Mouse (Mus musculus): ENCODE measurements around the gene Gsk3b.

The Gsk3b gene

DNA sequence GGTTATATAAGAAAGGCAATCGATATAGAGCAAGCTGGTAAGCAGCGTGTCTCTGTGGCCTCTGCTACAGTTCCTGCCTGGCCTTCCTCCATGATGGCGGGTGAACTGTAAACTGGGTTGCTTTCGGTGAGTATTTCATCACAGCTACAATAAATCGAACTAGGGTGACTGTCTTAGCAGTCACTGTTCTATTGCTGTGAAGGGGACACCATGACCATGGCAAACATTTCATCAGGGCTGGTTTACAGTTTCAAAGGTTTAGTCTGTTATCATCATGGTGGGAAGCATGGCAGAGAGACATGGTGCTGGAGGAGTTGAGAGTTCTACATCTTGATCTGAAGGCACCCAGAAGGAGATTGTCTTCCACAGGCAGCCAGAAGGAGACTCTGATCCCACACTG lies 191.0 kb downstream of the Gsk3b start:
- no peak for DNase-seq (ENCODE audit: low read depth in 2 of 2, low spot score in 2 of 2)

DNA sequence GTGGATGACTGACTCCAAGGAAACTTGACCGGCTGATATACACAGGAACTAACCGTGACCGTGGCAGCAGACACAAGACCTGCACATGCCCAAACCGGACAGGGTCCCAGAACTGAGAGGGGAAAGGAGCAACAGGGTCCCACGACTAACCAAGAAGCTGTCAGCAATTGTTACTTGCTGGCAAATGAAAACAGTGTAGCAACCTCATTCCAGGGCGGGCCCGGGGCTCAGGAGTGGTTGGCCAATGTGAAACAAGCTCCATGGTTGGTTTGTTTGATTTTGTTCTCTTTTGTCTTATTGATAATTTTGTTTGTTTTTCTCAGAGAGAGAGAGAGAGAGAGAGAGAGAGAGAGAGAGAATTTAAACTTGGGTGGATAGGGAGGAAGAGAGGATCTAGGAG lies 192.2 kb downstream of the Gsk3b start:
- DNase-seq (ENCODE audit: low read depth in 2 of 2, low spot score in 2 of 2): no peak

DNA sequence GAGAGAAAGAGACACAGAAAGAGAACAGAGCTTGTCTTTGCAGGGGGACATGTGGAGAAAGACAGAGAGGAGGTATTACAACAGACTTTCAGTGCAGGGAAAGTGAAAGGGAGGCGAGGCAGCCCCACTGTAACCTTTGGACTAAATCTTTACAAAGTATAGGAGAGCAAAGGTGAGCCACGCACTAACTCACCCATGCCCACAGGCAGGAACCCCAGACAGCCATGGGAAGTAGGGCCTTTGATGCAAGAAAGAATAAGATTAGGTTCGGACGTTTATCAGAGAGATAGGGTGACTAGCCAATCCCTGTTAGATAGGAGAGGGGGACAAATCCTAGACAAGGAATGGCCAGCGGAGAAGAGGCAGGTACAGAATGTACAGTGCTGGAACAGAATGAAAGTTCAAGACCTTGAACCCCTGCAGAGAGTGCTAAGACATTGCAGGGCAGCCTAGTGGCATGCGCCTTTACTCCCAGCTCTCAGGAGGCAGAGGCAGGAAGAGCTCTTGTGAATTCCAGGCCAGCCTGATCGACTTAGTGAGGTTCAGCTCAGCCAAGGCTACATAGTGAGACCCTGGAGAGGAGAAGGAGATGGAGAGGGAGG lies 193.9 kb downstream of the Gsk3b start:
- DNase-seq (ENCODE audit: low read depth in 2 of 2, low spot score in 2 of 2): no peak

DNA sequence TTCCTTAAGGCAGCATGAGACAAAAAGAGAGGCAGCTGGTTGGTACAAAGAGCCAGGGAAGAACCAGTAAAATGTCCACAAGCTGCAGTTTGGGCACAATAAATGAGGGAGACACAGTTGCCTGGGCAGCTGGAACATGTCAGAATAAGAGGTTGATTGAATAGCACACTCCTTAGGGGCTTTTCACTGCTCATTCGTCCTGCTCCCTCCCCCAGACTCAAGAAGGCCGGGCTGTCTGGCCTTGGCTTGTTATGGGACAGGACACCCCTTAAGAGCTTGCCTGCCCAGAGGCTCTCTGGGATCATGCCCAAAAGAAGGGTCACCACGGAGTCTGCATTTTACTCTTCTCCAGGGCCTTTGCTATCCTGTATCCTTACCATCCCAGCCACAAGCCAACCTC lies 194.5 kb downstream of the Gsk3b start:
- no peak for DNase-seq (ENCODE audit: low read depth in 2 of 2, low spot score in 2 of 2)

DNA sequence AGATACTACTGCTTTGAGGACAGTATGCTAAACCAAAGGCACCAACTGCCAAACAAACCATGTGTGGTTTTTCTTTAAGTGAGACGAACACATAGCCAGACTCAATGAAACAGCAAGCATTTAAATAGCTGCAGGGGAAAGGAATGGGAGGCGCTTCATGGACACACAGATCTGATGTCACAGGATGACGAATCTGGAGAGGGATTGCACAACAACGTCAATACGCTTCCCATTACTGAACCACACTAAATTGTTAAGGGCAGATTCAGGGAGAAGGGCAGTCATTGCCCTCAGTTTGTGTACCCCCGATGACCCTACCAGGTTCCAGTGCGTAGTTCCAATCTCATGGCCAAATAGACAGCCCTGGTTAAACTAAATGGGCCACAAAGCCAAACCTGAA lies 197.0 kb downstream of the Gsk3b start:
- no peak for DNase-seq (ENCODE audit: low read depth in 2 of 2, low spot score in 2 of 2)

DNA sequence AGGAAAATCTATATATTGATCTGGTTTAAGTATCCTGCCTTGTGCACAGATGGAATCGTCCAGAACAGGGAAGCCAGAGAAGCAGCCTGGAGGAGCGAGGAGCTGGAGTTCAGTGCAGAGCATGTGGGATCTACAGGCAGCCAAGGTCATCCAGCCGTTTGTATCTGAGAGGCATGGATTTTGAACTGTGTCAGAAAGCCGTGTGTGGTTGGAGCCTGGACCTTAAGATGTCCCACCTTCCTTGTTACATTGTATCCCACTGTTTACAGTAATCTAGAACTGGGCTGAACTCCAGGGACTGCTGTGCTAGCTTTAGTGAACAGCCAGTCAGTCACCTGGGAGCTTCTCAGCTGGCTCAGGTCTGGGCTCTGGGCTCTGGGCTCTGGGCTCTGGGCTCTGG lies 197.7 kb downstream of the Gsk3b start:
- DNase-seq (ENCODE audit: low read depth in 2 of 2, low spot score in 2 of 2): no peak

DNA sequence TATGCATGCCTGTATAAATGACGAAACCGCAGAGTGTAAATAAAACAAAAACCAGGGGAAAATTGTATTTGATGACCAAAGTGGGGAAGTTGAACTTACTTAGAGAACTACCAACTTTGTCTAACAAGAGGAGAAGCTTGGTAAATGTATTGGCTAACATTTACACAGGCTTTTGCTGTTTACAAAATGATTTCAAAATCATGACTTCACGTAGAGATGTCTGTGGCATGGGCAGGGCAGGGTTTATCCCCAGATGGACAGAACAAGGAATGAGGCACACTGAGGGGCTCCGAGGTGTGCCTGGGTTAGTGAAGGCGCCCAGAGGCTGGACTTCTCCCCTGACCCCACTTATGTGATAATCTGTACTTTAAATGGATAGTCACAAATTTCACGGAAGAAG lies 198.6 kb downstream of the Gsk3b start:
- no peak for DNase-seq (ENCODE audit: low read depth in 2 of 2, low spot score in 2 of 2)

DNA sequence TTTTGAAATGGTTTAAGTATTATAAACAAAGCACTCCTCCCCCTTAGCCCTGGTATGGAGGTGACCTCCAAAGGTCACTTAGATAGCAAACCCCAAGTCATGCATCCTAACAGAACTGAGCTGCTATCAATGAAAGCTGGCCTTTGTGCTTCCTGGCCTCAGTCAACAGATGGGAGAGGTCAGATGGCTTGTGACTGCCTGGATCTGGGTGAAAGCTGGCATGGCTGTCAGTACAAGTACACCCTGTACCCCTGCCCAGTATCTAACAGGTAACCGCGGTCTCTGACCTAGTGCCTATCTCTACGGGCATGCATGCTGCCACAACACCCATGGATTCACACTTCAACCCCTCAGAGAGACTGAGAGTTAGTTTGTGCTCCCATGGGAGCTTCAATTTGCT lies 199.0 kb downstream of the Gsk3b start:
- no peak for DNase-seq (ENCODE audit: low read depth in 2 of 2, low spot score in 2 of 2)

DNA sequence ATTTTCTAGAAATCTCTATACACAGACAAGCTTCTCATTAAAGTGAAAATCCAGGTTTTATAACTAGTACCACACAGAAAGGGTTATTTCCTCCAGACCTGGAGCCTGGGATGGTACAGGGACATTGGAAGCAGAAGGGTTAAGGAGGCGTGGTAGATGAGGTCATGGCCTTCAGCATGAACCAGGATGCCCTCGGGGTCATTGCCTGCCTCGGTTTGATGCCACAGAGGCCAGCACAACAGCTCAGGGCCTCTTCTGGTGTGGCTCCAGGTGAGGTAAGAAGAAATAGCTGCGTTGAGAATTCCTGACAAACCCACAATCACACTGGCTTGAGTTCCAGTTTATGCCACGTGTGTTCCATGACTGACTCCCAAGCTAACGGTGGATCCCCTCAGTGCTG lies 200.1 kb downstream of the Gsk3b start:
- no peak for DNase-seq (ENCODE audit: low read depth in 2 of 2, low spot score in 2 of 2)

DNA sequence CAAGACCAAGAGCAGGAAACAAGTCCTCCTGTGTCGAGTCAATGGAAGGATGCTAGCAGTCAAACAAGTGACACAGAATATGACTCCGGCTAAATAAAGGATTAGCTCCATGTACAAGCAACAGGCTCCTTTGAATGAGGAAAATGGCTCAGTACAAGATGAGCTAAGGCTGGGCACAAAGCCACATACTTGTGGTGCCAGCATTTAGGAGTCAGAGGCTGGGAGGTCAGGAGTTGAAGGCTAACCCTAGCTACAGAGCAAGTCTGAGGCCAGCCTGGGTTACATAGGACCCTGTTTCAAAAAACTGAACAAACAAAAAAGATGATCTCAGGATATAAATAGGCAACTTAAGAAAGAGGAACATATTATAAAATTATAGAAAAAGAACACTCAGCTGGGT lies 201.3 kb downstream of the Gsk3b start:
- DNase-seq (ENCODE audit: low read depth in 2 of 2, low spot score in 2 of 2): no peak

DNA sequence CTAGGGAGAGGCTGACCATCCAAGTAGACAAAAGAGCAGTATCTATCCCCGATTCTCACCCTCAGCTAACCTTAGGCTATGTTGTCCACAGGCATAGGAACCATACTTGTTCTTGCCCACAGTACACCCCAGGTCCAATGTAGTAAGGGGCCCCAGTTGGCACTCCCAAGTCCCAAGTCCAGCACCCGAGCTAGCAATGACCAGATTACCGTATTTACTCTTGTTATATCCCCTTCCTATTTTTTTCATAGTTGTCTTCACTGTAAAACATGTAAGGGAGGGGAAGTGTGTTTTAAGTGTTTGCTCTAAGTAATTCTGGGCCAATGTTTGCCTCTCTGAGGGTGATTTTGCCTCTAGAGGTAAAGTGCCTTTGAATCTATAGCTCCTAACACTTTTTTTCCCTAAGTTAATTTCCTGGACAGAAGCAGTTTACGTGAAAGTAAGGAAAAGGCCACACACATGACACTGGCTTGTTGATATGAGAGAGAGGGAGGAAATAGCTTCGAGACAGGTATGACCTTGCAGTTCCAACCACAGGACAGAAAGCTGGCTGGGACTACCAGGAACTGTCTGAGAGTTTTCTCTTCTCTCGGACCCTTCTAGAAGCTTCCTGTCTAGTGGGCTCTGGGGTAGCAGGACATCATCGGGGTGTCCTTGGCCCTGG lies 206.0 kb downstream of the Gsk3b start, which contains the start of gene Nr1i2:
Gene Nr1i2, minus strand, starts transcription at position 140 of the 664 bp plus-strand sequence.
- DNase-seq (ENCODE audit: low read depth in 2 of 2, low spot score in 2 of 2): no peak

DNA sequence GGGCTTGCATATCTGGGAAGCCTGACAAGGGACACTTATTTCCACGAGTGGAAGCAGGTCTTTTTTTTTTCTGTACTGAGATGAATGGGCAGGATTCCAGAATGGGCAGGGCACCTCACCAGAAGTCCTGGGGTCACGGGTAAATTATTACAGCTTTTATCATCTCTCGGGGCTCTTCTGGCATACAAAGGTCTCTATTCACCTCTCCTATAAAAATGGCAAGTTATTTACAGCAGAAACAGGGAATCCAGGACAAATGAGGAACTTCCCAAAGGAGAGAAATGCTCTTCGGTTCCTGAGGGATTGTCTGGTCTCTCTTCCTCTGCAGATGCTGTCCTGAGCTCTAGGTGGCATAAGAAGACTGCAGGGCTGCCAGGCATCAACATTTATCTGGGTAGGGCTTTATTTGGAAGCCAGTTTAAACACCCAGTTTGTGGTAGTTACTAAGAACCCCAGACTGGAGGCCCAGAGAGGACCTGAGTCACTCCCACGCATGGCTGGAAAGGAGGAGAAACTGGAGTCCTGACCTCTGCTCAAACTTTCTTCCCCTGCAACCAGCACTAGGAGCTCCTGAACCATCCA lies 206.6 kb downstream of the Gsk3b start:
- no peak for DNase-seq (ENCODE audit: low read depth in 2 of 2, low spot score in 2 of 2)
